Mouse (Mus musculus): ENCODE measurements around the gene Vwa7.

Gene Vwa7

DNA sequence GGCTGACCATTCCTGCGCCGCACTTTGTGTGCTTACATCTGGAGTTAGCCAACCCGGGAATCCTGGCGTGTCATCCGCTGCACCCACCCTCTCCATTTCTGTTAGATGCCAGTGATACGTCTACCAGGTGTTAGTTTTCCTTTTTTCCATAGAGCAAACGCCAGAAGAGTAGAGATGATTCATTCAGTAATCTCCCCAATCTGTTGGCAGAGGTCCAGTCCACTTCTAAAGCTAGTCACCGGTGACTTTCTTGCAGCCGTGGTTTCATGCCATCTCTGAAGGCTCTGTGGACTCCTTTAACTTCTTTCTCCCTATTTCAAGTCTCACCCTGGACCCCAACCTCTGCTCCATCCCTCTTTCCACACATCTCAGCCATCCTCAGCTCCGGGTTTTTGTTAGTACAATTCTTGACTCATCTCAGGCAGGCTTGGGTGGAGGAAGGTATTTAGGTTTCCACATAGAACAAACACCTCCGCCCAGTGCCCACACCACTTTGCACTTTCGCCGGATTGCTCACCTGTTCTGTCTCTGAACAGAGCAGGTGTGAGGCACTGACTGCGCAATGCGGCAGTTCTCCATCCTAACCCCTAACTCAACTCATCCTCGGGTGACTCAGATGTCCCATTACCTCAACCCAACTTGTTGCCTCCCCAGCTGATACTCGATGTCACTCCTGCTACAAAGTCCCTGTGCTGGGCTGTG is 52.0 kb downstream of the Vwa7 start:
- DNase-seq = no peak

DNA sequence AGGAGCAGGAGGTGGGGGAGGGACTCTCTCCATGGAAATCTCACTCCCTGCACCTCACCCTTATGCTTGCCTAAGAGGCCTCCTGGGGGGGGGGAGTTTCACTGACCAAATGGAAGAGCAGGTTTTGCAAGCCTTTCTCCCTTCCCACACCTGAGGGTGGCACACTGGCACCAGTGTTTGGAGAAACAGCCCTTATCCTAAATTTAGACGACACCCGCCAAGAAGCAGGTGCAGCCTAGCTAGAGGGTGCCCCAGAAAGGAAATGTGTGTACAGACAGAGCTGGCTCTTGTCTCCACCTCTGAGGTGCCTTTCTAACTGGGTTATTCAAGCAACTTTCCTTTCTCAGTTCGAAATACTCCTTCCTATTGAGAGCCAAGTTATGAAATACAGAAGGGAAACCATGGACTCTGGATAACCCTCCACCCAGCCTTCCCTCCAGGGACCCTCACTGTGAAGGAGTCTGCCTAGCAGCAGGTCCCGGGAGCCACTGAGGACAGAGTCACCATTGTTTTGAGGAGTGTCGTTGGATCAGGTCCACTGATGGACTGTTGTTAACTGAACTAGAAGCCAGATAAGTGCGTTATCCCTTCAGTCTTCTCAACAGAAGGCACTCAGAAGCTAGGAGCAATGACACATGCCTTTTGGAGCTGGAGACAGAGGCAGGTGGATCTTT is 54.3 kb downstream of the Vwa7 start:
- DNase-seq = no peak

GRCm38 (mm10) chr17:35071454-35071853 is 55.1 kb downstream of the Vwa7 start:
- DNase-seq = no peak

DNA sequence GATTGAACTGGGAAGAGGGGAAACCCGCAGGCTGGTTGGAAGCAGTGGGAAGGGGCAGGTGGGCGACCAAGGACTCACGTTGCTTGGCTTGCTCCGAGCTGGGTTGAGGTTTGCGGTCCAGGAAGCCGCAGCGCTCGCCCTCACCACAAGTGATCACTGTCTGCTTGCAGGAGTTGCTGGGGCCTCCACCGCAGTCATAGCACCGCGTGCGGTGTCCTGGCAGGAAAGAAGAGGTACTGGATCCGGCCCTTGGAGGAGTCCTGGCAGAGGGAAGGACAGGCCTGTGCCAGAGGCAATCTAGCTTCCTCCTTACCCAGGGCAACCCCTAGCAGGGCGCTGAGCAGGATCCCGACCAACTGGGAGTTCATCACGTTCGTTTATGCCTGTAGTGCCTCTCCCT is 57.7 kb downstream of the Vwa7 start:
- no peak for DNase-seq

Data from kidney, postnatal 4 days (tissue).